Mouse (Mus musculus) spleen, adult 2 months (tissue): ENCODE measurements around the gene Ccpg1os.

Experiments used
- CTCF ChIP-seq: fragments of 200-500 bp; IDR thresholded peaks from 2 replicates; pipeline ENCODE4 v1.5.1; 2011; ENCODE audit warnings: mild to moderate bottlenecking, inconsistent platforms; ENCODE audit not compliant: insufficient read depth, insufficient read length, insufficient replicate concordance; ENCODE audit errors: extremely low read depth
- POLR2A ChIP-seq: fragments of 200-500 bp; IDR thresholded peaks from 2 replicates; pipeline ENCODE4 v1.6.1; 2011; ENCODE audit warnings: low read depth, low read length, inconsistent platforms

- TF ChIP-seq CTCF (no peak), POLR2A (no peak)
Measured at GRCm38 (mm10) chr9:72988706-72989105, 3.5 kb upstream of the Ccpg1os start.
